Mouse (Mus musculus): ENCODE results near the gene Tbc1d10a. TPM values are rescaled to one million over a fixed set of nuclear protein-coding genes. Genes with fewer than 3 reads are reported as not detected.

The Tbc1d10a gene
- total RNA-seq, 2 experiments from 2014 or later: 12.3 to 12.6 TPM

DNA sequence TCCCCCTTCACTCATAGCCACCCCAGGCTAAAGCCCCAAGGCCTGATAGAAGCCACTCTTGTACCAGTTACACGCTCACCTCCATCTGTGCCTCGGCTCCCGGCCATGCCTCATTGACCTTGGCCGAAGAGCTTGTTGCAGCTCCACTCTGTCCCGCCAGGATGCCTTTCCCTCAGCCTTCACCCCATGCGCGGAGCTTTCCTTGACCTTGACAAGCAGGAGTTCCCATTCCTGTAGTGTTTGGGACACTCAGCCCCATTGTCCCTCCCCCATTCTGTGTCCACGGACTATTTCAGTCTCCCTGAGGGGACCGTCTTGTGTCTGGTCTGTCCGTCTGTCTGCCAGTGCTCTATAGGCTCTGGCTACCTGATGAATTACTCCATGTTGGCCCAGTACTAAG, 26.5 kb downstream of the Tbc1d10a start:
- no peak for DNase-seq
- intact Hi-C loops (cut with DNase I): no loop called here

GRCm38 (mm10) chr11:4214572-4214971, 28.0 kb downstream of the Tbc1d10a start:
- intact Hi-C loops (cut with DNase I): no loop called here
- DNase-seq: no peak

DNA sequence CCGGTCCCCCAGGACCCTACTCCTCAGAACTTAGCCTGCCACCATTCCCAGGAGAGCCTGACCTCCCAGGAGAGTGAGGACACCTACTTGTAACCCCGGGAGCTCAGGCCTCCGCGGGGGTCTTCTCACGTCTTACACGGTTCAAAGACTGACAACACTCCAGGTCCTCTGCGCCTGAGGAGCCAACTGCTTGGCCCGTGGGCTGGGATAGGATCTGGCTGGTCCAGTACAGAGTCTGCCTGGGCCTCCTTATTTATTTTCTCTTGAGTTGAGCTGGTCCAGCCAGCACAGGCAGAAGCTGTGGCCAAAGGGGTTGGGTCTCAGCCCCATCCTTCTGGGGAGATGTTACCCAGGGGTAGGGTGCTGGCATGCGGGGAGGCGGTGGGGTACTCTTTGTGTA, 28.5 kb downstream of the Tbc1d10a start:
- no peak for DNase-seq
- intact Hi-C loops (cut with DNase I): no loop called here

- peak; percentile 81 to 84 for DNase-seq
Observed at GRCm38 (mm10) chr11:4216248-4217000, 29.8 kb downstream of the Tbc1d10a start.

DNA sequence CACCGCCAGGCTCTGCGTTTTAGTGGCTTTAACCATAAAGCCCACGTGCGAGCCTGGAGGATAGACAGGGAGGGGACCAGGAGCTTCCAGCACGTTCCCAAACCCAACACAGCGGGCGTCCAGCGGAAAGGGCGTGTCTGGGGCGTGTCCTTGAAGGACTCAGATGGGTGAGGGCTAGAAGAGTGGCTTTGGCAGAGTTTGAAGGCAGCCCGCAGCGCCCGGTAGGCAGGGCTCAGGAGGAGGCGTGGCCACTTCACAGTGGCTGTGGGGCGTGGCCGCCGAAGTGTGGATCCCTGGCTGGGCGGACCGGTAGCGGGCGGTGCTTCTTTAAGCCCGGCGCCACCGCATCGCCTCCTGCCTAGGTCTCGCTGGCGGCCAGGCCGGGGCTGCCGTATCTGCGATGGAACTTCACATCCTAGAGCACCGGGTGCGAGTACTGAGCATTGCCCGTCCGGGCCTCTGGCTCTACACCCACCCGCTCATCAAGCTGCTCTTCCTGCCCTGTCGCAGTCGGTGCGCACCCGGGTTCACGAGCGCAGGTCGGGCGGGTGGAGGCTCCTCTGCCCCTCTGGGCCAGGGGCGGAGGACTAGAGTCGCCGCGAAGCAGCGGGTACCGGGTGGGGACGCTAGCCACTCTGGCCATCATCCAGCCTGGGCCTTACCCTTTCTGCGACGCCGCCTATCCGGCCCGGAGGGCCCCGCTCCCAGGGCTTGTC, 31.5 kb downstream of the Tbc1d10a start, which contains the start of gene Castor1:
Castor1 (plus strand) TSS at position 312 of the 716 bp plus-strand sequence.
- peak; percentile 91 to 93 for DNase-seq
- intact Hi-C loops (cut with DNase I): loop anchor here (2.0 kb wide), 1 partner anchor 57 kb away; the partner anchor contains the start of genes Ccdc157 and Sf3a1

More at GRCm38 (mm10) chr11:4216248-4217000, 29.8 kb downstream of the Tbc1d10a start:
- intact Hi-C loops (cut with DNase I): no loop called here

GRCm38 (mm10) chr11:4218637-4219036, 32.0 kb downstream of the Tbc1d10a start:
- DNase-seq: no peak
- intact Hi-C loops (cut with DNase I): loop anchor here (1.0 to 2.0 kb wide), 3 partner anchors 34 to 83 kb away; partner anchors contain the start of genes Ccdc157, Rnf215 and Sf3a1

- peak; percentile 84 to 85 for DNase-seq
- intact Hi-C loops (cut with DNase I): loop anchor here (1.0 to 2.0 kb wide), 3 partner anchors 35 to 84 kb away; partner anchors contain the start of genes Ccdc157, Rnf215 and Sf3a1
Observed at GRCm38 (mm10) chr11:4219317-4219751, 32.7 kb downstream of the Tbc1d10a start.

DNA sequence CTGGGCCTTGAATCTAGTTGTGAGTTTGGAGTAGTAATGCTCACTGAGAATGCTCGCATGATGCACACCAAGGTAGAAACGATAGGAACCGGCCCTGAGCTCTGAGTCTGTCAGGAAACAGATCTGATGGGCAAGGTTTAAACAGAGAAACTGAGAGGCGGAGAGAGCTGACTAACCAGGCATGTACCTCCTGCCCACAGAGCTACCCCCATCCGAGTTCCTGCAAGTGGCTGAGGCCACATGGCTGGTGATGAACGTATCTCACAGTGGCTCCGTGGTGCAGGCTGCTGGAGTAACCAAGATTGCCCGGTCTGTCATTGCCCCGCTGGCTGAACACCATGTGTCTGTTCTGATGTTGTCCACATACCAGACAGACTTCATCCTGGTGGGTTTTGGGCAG, 33.3 kb downstream of the Tbc1d10a start:
- DNase-seq: no peak
- intact Hi-C loops (cut with DNase I): loop anchor here (1.0 to 2.0 kb wide), 5 partner anchors 36 to 203 kb away; partner anchors contain the start of genes Ccdc157, Rnf215 and Sf3a1

DNA sequence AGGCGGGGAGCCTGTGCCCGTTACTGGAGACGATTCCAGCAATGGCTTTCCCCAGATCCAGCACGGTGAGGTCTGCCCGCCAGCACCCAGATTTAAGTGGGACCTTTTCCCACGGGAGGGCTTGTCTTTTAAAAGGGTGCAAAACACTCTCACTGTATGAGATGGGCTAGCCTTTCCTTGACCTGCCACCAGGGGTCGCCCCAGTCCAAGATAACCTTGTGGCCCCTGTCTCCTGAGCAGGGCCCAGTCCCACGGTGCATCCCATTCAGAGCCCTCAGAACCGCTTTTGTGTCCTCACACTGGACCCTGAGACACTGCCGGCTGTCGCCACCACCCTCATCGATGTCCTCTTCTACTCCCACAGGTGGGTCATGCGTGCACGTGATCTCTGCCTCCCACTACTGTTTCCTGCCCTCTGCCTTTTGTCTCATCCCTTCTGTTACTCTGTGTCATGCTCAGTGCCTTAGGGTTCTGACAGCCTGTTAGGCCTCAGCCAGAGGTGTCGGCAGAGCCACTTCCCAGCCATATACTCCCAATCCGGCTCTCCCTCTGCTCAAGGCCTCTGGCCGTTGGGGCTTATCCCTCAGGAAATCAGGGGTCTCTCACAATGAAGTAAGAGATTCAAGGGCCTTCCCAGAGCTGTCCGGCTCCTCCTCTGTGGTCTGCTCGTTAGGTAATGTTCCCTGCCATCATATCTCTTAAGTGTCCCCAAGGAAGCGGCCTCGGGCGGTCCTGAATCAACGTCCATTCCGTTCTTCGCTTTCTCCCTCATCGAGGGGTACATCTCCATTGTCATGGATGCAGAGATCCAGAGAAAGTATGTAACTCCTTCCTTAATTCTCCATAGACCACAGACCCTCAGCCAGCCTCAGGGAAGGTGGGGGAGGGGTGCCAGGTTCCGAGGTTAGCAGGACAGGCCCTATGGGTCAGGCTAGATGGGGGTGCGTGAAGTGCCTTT, 34.1 kb downstream of the Tbc1d10a start:
- DNase-seq: peak; percentile 81 to 91
- intact Hi-C loops (cut with DNase I): loop anchor here (1.0 to 2.0 kb wide), 2 partner anchors 38 to 202 kb away; no protein-coding TSS in a partner anchor

GRCm38 (mm10) chr11:4222046-4222950, 35.7 kb downstream of the Tbc1d10a start:
- intact Hi-C loops (cut with DNase I): no loop called here
- no peak for DNase-seq

GRCm38 (mm10) chr11:4223393-4224188, 37.0 kb downstream of the Tbc1d10a start:
- DNase-seq: no peak
- intact Hi-C loops (cut with DNase I): no loop called here

- DNase-seq: no peak
- intact Hi-C loops (cut with DNase I): no loop called here
Observed at GRCm38 (mm10) chr11:4224223-4224622, 37.6 kb downstream of the Tbc1d10a start.

GRCm38 (mm10) chr11:4226569-4227325, 40.2 kb downstream of the Tbc1d10a start:
- no peak for DNase-seq
- intact Hi-C loops (cut with DNase I): no loop called here

GRCm38 (mm10) chr11:4228463-4228862, 41.9 kb downstream of the Tbc1d10a start:
- intact Hi-C loops (cut with DNase I): no loop called here
- peak; percentile 72 to 73 for DNase-seq

- intact Hi-C loops (cut with DNase I): no loop called here
- DNase-seq: no peak
Observed at GRCm38 (mm10) chr11:4229841-4230240, 43.3 kb downstream of the Tbc1d10a start.

DNA sequence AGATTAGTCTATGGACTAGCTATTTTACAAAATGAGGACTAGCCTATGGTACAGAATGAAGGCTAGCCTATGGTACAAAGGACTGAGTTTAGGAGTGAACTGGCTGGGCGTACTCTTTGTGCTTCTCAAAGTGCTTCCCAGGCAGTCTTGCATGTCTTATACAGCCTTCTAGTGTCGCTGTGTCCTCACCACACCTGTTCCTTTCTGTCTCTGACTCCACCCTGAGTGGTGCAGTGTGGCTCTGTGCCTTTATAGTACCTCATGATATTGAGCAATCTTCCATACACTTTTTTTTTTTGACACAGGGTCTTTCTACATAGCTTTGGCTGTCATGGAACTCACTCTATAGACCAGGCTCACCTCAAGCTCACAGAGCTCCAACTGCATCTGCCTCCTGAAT, 44.8 kb downstream of the Tbc1d10a start:
- DNase-seq: no peak
- intact Hi-C loops (cut with DNase I): no loop called here

DNA sequence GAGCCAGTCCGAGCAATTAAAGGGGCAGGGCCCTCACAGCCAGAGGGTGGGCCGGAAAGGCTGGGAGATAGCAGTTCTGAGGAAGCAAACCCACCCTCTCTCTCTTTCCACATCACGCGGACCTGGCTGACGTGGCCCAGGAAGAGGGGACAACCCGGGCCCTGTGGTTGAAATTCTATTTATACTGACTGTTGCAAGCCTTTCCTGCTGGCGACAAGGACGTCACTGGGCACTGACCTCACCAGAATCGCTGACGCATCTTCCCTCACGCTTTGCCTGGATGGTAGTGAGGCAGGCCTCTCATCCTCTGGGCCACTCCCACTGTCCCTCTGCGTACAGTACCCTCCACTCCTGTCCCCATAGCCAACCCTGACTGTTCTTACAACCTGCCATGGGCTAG, 46.1 kb downstream of the Tbc1d10a start:
- intact Hi-C loops (cut with DNase I): no loop called here
- no peak for DNase-seq
